Mouse (Mus musculus) G1E (cell line): ENCODE measurements around the gene Rexo4. TPM values are rescaled to one million over a fixed set of nuclear protein-coding genes. Genes with fewer than 3 reads are reported as not detected.

ENCODE experiments used
- ATAC-seq: 2 replicates; pipeline ENCODE4 v1.8.0; 2016; ENCODE audit warnings: mild to moderate bottlenecking; ENCODE audit not compliant: insufficient number of reproducible peaks, poor library complexity, low FRiP score, severe bottlenecking; ENCODE audit errors: extremely low read depth
- DNase-seq: peaks from one replicate; pipeline ENCODE4 v3.0.0; 2012; ENCODE audit warnings: low spot score
- H3K27me3 ChIP-seq: 2 replicates; pipeline ENCODE4 v1.6.1; 2012; ENCODE audit warnings: mild to moderate bottlenecking, low read length, inconsistent platforms; ENCODE audit not compliant: insufficient read depth
- H3K36me3 ChIP-seq: replicated peaks from 2 replicates; pipeline ENCODE3; 2012; ENCODE audit warnings: mild to moderate bottlenecking, inconsistent platforms
- H3K4me1 ChIP-seq: 2 replicates; pipeline ENCODE4 v1.6.1; 2012; ENCODE audit warnings: low read depth, low read length, inconsistent platforms, mixed read lengths; ENCODE audit not compliant: insufficient read depth
- H3K4me3 ChIP-seq: 2 replicates; pipeline ENCODE4 v1.5.1; 2012; ENCODE audit warnings: low read depth, mild to moderate bottlenecking, inconsistent platforms, low read length, moderate library complexity, mixed read lengths
- H3K9me3 ChIP-seq: replicated peaks from 2 replicates; pipeline ENCODE4 v1.6.1; 2012; ENCODE audit warnings: inconsistent platforms
- CTCF ChIP-seq: IDR thresholded peaks from 2 replicates; pipeline ENCODE4 v1.5.1; 2012; ENCODE audit warnings: low read depth, low read length, inconsistent platforms, mixed read lengths
- GATA1 ChIP-seq: IDR thresholded peaks from 2 replicates; pipeline ENCODE4 v1.6.1; 2012; ENCODE audit warnings: borderline replicate concordance, low read length, inconsistent platforms, mixed read lengths
- GATA2 ChIP-seq: IDR thresholded peaks from 2 replicates; pipeline ENCODE4 v1.6.1; 2012; ENCODE audit warnings: low read depth, low read length, inconsistent platforms, borderline replicate concordance
- POLR2AphosphoS5 ChIP-seq: IDR thresholded peaks from 2 replicates; pipeline ENCODE4 v1.6.1; 2012; ENCODE audit warnings: low read depth, low read length, inconsistent platforms; ENCODE audit not compliant: insufficient replicate concordance
- TAL1 ChIP-seq: conservative IDR thresholded peaks from 2 replicates; pipeline ENCODE4 v1.6.1; 2012; ENCODE audit warnings: low read depth, low read length, inconsistent platforms, mixed read lengths
- polyA plus RNA-seq: library from polyadenylated mRNA; stranded (reverse); fragments of >175 nt; gene quantifications from 2 replicates; pipeline ENCODE4 v1.2.3, GENCODE M21; 2012
- total RNA-seq, 2 experiments: library from RNA; stranded (forward) in 1 of 2; stranded (reverse) in 1 of 2; fragments of 200-1000 nt in 1 of 2; fragments of >200 nt in 1 of 2; fragmentation: Nextera tagmentation in 1 of 2; gene quantifications; 2 replicates each; pipeline ENCODE4 v1.2.3; 2014 to 2017

Rexo4 gene
- total and polyA plus RNA-seq, 3 experiments = 61.0 to 125 (median 115) TPM

DNA sequence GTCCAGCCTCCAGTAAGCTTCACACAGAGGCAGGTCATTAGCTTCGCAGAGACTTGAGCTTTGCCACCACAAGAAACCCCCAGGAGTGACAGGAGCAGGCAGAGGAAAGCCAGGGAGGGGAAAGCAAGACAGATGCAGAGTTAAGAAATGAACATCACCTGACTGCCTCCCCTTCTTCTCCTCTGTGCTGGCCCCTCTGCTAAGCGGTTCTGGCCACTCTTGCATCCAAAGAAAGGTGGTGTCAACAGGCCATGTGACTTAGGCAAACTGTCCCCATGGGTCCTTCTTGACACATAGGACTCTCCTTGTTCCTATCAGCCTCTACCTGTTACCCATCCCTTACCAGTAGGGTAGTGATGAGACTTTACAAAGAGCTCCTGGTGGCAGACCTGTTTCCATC is 58.2 kb downstream of the Rexo4 start:
- no peak for DNase-seq
- no peaks in the 10 kb centered on the region for H3K9me3 ChIP-seq
- peaks cover 71% of the 10 kb centered on the region for H3K4me1 ChIP-seq
- no peak for TF ChIP-seq GATA2
- no peak for TF ChIP-seq POLR2AphosphoS5
- no peak for TF ChIP-seq CTCF
- TF ChIP-seq TAL1 = no peak
- no peak for TF ChIP-seq GATA1
- no peak overlapping the region for H3K4me3 ChIP-seq
- H3K27me3 ChIP-seq = no peaks in the 10 kb centered on the region
- ATAC-seq = no peak
- peaks cover 67% of the 10 kb centered on the region for H3K36me3 ChIP-seq

Other genes starting within 250 kb of the Rexo4 start
- not detected in 2 replicates for gene Abo, start 99.4 kb downstream of the Rexo4 start, total RNA-seq (2014; fragmentation: Nextera tagmentation)
- 0.05 TPM in 1 of 2 replicates, not detected in the other for gene Abo, start 99.4 kb downstream of the Rexo4 start, total RNA-seq (2017)
- not detected in 2 replicates for gene Abo, start 99.4 kb downstream of the Rexo4 start, polyA plus RNA-seq
- 20.7 and 37.9 TPM in 2 replicates for gene Surf6, start 61.5 kb downstream of the Rexo4 start, total RNA-seq (2014; fragmentation: Nextera tagmentation)
- 33.9 and 34.8 TPM in 2 replicates for gene Surf6, start 61.5 kb downstream of the Rexo4 start, total RNA-seq (2017)
- gene Surf6, start 61.5 kb downstream of the Rexo4 start, polyA plus RNA-seq = 48.0 and 52.5 TPM in 2 replicates
- gene Med22, start 53.7 kb downstream of the Rexo4 start, total RNA-seq (2014; fragmentation: Nextera tagmentation) = 10.8 and 18.4 TPM in 2 replicates
- 24.6 and 26.0 TPM in 2 replicates for gene Med22, start 53.7 kb downstream of the Rexo4 start, total RNA-seq (2017)
- 75.9 and 83.9 TPM in 2 replicates for gene Med22, start 53.7 kb downstream of the Rexo4 start, polyA plus RNA-seq
- 1,025 and 1,074 TPM in 2 replicates for gene Rpl7a, start 53.6 kb downstream of the Rexo4 start, total RNA-seq (2014; fragmentation: Nextera tagmentation)
- 2,095 and 2,519 TPM in 2 replicates for gene Rpl7a, start 53.6 kb downstream of the Rexo4 start, total RNA-seq (2017)
- 4,098 and 5,305 TPM in 2 replicates for gene Rpl7a, start 53.6 kb downstream of the Rexo4 start, polyA plus RNA-seq
- 69.6 and 91.3 TPM in 2 replicates for gene Surf2, start 48.0 kb downstream of the Rexo4 start, total RNA-seq (2014; fragmentation: Nextera tagmentation)
- gene Surf2, start 48.0 kb downstream of the Rexo4 start, total RNA-seq (2017) = 73.8 and 81.8 TPM in 2 replicates
- gene Surf2, start 48.0 kb downstream of the Rexo4 start, polyA plus RNA-seq = 5.7 and 11.1 TPM in 2 replicates
- 119 and 128 TPM in 2 replicates for gene Surf1, start 47.9 kb downstream of the Rexo4 start, total RNA-seq (2014; fragmentation: Nextera tagmentation)
- gene Surf1, start 47.9 kb downstream of the Rexo4 start, total RNA-seq (2017) = 85.6 and 102 TPM in 2 replicates
- gene Surf1, start 47.9 kb downstream of the Rexo4 start, polyA plus RNA-seq = 25.5 and 38.1 TPM in 2 replicates
- 88.0 and 97.9 TPM in 2 replicates for gene Surf4, start 30.5 kb downstream of the Rexo4 start, total RNA-seq (2014; fragmentation: Nextera tagmentation)
- gene Surf4, start 30.5 kb downstream of the Rexo4 start, total RNA-seq (2017) = 72.9 and 74.6 TPM in 2 replicates
- 75.3 and 80.7 TPM in 2 replicates for gene Surf4, start 30.5 kb downstream of the Rexo4 start, polyA plus RNA-seq
- not detected in 2 replicates for gene Stkld1, start 30.3 kb downstream of the Rexo4 start, total RNA-seq (2014; fragmentation: Nextera tagmentation)
- gene Stkld1, start 30.3 kb downstream of the Rexo4 start, total RNA-seq (2017) = 0.35 TPM in 1 of 2 replicates, not detected in the other
- 0.02 TPM in 1 of 2 replicates, not detected in the other for gene Stkld1, start 30.3 kb downstream of the Rexo4 start, polyA plus RNA-seq
- not detected in 2 replicates for gene Adamts13, start 9.0 kb upstream of the Rexo4 start, total RNA-seq (2014; fragmentation: Nextera tagmentation)
- not detected in 2 replicates for gene Adamts13, start 9.0 kb upstream of the Rexo4 start, total RNA-seq (2017)
- not detected in 2 replicates for gene Adamts13, start 9.0 kb upstream of the Rexo4 start, polyA plus RNA-seq
- 13.8 and 20.8 TPM in 2 replicates for gene Cacfd1, start 45.5 kb upstream of the Rexo4 start, total RNA-seq (2014; fragmentation: Nextera tagmentation)
- 9.5 and 15.8 TPM in 2 replicates for gene Cacfd1, start 45.5 kb upstream of the Rexo4 start, total RNA-seq (2017)
- gene Cacfd1, start 45.5 kb upstream of the Rexo4 start, polyA plus RNA-seq = 7.4 and 8.9 TPM in 2 replicates
- gene Slc2a6, start 63.6 kb upstream of the Rexo4 start, total RNA-seq (2014; fragmentation: Nextera tagmentation) = not detected in 2 replicates
- 0.16 and 0.17 TPM in 2 replicates for gene Slc2a6, start 63.6 kb upstream of the Rexo4 start, total RNA-seq (2017)
- gene Slc2a6, start 63.6 kb upstream of the Rexo4 start, polyA plus RNA-seq = not detected in 2 replicates
- gene Mymk, start 107.8 kb upstream of the Rexo4 start, total RNA-seq (2014; fragmentation: Nextera tagmentation) = not detected in 2 replicates
- 0.17 and 0.27 TPM in 2 replicates for gene Mymk, start 107.8 kb upstream of the Rexo4 start, total RNA-seq (2017)
- gene Mymk, start 107.8 kb upstream of the Rexo4 start, polyA plus RNA-seq = not detected in 2 replicates
- gene Adamtsl2, start 115.0 kb upstream of the Rexo4 start, total RNA-seq (2014; fragmentation: Nextera tagmentation) = not detected in 2 replicates
- 0.06 and 0.11 TPM in 2 replicates for gene Adamtsl2, start 115.0 kb upstream of the Rexo4 start, total RNA-seq (2017)
- gene Adamtsl2, start 115.0 kb upstream of the Rexo4 start, polyA plus RNA-seq = not detected in 2 replicates
- gene Fam163b, start 178.1 kb upstream of the Rexo4 start, total RNA-seq (2014; fragmentation: Nextera tagmentation) = not detected in 2 replicates
- gene Fam163b, start 178.1 kb upstream of the Rexo4 start, total RNA-seq (2017) = 0.16 TPM in 1 of 2 replicates, not detected in the other
- gene Fam163b, start 178.1 kb upstream of the Rexo4 start, polyA plus RNA-seq = not detected in 2 replicates
- gene Dbh, start 200.8 kb upstream of the Rexo4 start, total RNA-seq (2014; fragmentation: Nextera tagmentation) = not detected in 2 replicates
- gene Dbh, start 200.8 kb upstream of the Rexo4 start, total RNA-seq (2017) = 0.05 TPM in 1 of 2 replicates, not detected in the other
- not detected in 2 replicates for gene Dbh, start 200.8 kb upstream of the Rexo4 start, polyA plus RNA-seq